Mouse (Mus musculus): ENCODE measurements around the gene Iqsec1. TPM values are rescaled to one million over a fixed set of nuclear protein-coding genes. Genes with fewer than 3 reads are reported as not detected.

Gene Iqsec1
- polyA plus RNA-seq, 1 experiment from 2014 or later: 16.1 TPM

GRCm38 (mm10) chr6:90750091-90750490, 238.4 kb downstream of the Iqsec1 start:
- H3K27ac ChIP-seq (ENCODE audit: low read depth, low read length): no peak overlapping the region
- no peaks in the 10 kb centered on the region for H3K4me1 ChIP-seq (ENCODE audit: control insufficient read depth, insufficient read depth, low read length)
- H3K27me3 ChIP-seq (ENCODE audit: control insufficient read depth, insufficient read depth, low read length): no peaks in the 10 kb centered on the region
- no peak overlapping the region for H3K9ac ChIP-seq (ENCODE audit: low read depth, low read length)
- H3K9me3 ChIP-seq (ENCODE audit: control insufficient read depth, low read length): no peaks in the 10 kb centered on the region
- no peaks in the 10 kb centered on the region for H3K36me3 ChIP-seq (ENCODE audit: control insufficient read depth, insufficient read depth, low read length)
- H3K4me3 ChIP-seq (ENCODE audit: low read length): no peak overlapping the region
- ATAC-seq (ENCODE audit: low FRiP score, low TSS enrichment): no peak
- H3K4me2 ChIP-seq (replicated peaks; ENCODE audit: low read depth, low read length): no peak overlapping the region
- WGBS: 63% methylated on average over 2 of the region's 2 CpGs

DNA sequence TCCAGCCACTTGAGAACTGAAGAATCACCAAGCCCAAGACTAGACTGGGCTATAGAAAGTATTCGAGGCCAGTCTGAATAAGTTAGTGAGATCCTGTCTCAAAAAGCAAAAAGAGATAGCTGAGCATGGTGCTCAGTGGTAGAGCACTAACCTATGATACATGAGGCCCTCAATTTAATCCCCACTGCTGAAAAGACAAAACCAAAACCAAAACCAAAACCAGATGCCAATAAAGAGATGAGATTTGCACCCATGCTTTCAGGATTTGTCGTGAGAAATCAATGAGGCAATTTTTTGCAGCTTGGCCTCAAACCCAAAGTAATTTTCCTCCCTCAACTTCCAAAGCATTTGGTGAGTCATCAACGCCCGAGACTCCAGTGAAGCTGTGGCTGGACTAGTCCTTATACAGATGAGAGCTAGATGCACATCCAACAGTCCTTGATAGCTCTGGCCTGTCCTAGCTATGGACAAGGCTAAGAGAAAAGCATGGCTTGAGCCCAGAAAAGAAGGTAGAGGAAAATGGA, 239.0 kb downstream of the Iqsec1 start:
- no peak overlapping the region for H3K4me2 ChIP-seq (replicated peaks; ENCODE audit: low read depth, low read length)
- WGBS: 86% methylated on average over 4 of the region's 4 CpGs
- ATAC-seq (ENCODE audit: low FRiP score, low TSS enrichment): no peak
- H3K36me3 ChIP-seq (ENCODE audit: control insufficient read depth, insufficient read depth, low read length): no peaks in the 10 kb centered on the region
- no peak overlapping the region for H3K4me3 ChIP-seq (ENCODE audit: low read length)
- H3K9ac ChIP-seq (ENCODE audit: low read depth, low read length): no peak overlapping the region
- no peaks in the 10 kb centered on the region for H3K9me3 ChIP-seq (ENCODE audit: control insufficient read depth, low read length)
- no peaks in the 10 kb centered on the region for H3K4me1 ChIP-seq (ENCODE audit: control insufficient read depth, insufficient read depth, low read length)
- H3K27ac ChIP-seq (ENCODE audit: low read depth, low read length): no peak overlapping the region
- H3K27me3 ChIP-seq (ENCODE audit: control insufficient read depth, insufficient read depth, low read length): no peaks in the 10 kb centered on the region

- Histone ChIP-seq H3K27ac (ENCODE audit: low read depth, low read length) (no peak overlapping the region), H3K9me3 (ENCODE audit: control insufficient read depth, low read length) (no peaks in the 10 kb centered on the region), H3K4me2 (replicated peaks; ENCODE audit: low read depth, low read length) (no peak overlapping the region), H3K36me3 (ENCODE audit: control insufficient read depth, insufficient read depth, low read length) (no peaks in the 10 kb centered on the region), H3K4me3 (ENCODE audit: low read length) (no peak overlapping the region), H3K27me3 (ENCODE audit: control insufficient read depth, insufficient read depth, low read length) (no peaks in the 10 kb centered on the region), H3K4me1 (ENCODE audit: control insufficient read depth, insufficient read depth, low read length) (no peaks in the 10 kb centered on the region), H3K9ac (ENCODE audit: low read depth, low read length) (no peak overlapping the region)
- no peak for ATAC-seq (ENCODE audit: low FRiP score, low TSS enrichment)
These were observed 239.5 kb downstream of the Iqsec1 start for GRCm38 (mm10) chr6:90748976-90749375.

GRCm38 (mm10) chr6:90746331-90746864, 242.1 kb downstream of the Iqsec1 start:
- H3K4me1 ChIP-seq (ENCODE audit: control insufficient read depth, insufficient read depth, low read length): no peaks in the 10 kb centered on the region
- no peaks in the 10 kb centered on the region for H3K9me3 ChIP-seq (ENCODE audit: control insufficient read depth, low read length)
- no peaks in the 10 kb centered on the region for H3K27me3 ChIP-seq (ENCODE audit: control insufficient read depth, insufficient read depth, low read length)
- no peak overlapping the region for H3K9ac ChIP-seq (ENCODE audit: low read depth, low read length)
- H3K4me2 ChIP-seq (replicated peaks; ENCODE audit: low read depth, low read length): no peak overlapping the region
- H3K4me3 ChIP-seq (ENCODE audit: low read length): no peak overlapping the region
- 59% methylated on average over 3 of the region's 3 CpGs for WGBS
- no peak for ATAC-seq (ENCODE audit: low FRiP score, low TSS enrichment)
- H3K36me3 ChIP-seq (ENCODE audit: control insufficient read depth, insufficient read depth, low read length): no peaks in the 10 kb centered on the region
- no peak overlapping the region for H3K27ac ChIP-seq (ENCODE audit: low read depth, low read length)

- whole genome bisulfite sequencing: 78% methylated on average over 3 of the region's 3 CpGs
- Histone ChIP-seq H3K9me3 (ENCODE audit: control insufficient read depth, low read length) (no peaks in the 10 kb centered on the region), H3K27ac (ENCODE audit: low read depth, low read length) (no peak overlapping the region), H3K36me3 (ENCODE audit: control insufficient read depth, insufficient read depth, low read length) (no peaks in the 10 kb centered on the region), H3K27me3 (ENCODE audit: control insufficient read depth, insufficient read depth, low read length) (no peaks in the 10 kb centered on the region), H3K4me3 (ENCODE audit: low read length) (no peak overlapping the region), H3K4me1 (ENCODE audit: control insufficient read depth, insufficient read depth, low read length) (no peaks in the 10 kb centered on the region), H3K9ac (ENCODE audit: low read depth, low read length) (no peak overlapping the region), H3K4me2 (replicated peaks; ENCODE audit: low read depth, low read length) (no peak overlapping the region)
- ATAC-seq (ENCODE audit: low FRiP score, low TSS enrichment): no peak
These were observed 242.9 kb downstream of the Iqsec1 start for GRCm38 (mm10) chr6:90745401-90746198.

- Histone ChIP-seq H3K4me1 (ENCODE audit: control insufficient read depth, insufficient read depth, low read length) (no peaks in the 10 kb centered on the region), H3K36me3 (ENCODE audit: control insufficient read depth, insufficient read depth, low read length) (no peaks in the 10 kb centered on the region), H3K27me3 (ENCODE audit: control insufficient read depth, insufficient read depth, low read length) (no peaks in the 10 kb centered on the region), H3K27ac (ENCODE audit: low read depth, low read length) (no peak overlapping the region), H3K4me2 (replicated peaks; ENCODE audit: low read depth, low read length) (no peak overlapping the region), H3K9ac (ENCODE audit: low read depth, low read length) (no peak overlapping the region), H3K9me3 (ENCODE audit: control insufficient read depth, low read length) (no peaks in the 10 kb centered on the region), H3K4me3 (ENCODE audit: low read length) (no peak overlapping the region)
- WGBS: 32% methylated on average over 1 of the region's 1 CpGs
- no peak for ATAC-seq (ENCODE audit: low FRiP score, low TSS enrichment)
These were observed 246.0 kb downstream of the Iqsec1 start for GRCm38 (mm10) chr6:90742453-90742852.

GRCm38 (mm10) chr6:90741717-90742116, 246.8 kb downstream of the Iqsec1 start:
- H3K4me1 ChIP-seq (ENCODE audit: control insufficient read depth, insufficient read depth, low read length): no peaks in the 10 kb centered on the region
- H3K27ac ChIP-seq (ENCODE audit: low read depth, low read length): no peak overlapping the region
- 85% methylated on average over 5 of the region's 5 CpGs for WGBS
- H3K4me3 ChIP-seq (ENCODE audit: low read length): no peak overlapping the region
- H3K9me3 ChIP-seq (ENCODE audit: control insufficient read depth, low read length): no peaks in the 10 kb centered on the region
- no peak overlapping the region for H3K9ac ChIP-seq (ENCODE audit: low read depth, low read length)
- no peaks in the 10 kb centered on the region for H3K27me3 ChIP-seq (ENCODE audit: control insufficient read depth, insufficient read depth, low read length)
- H3K4me2 ChIP-seq (replicated peaks; ENCODE audit: low read depth, low read length): no peak overlapping the region
- ATAC-seq (ENCODE audit: low FRiP score, low TSS enrichment): no peak
- H3K36me3 ChIP-seq (ENCODE audit: control insufficient read depth, insufficient read depth, low read length): no peaks in the 10 kb centered on the region

- no peak overlapping the region for H3K4me2 ChIP-seq (replicated peaks; ENCODE audit: low read depth, low read length)
- H3K36me3 ChIP-seq (ENCODE audit: control insufficient read depth, insufficient read depth, low read length): no peaks in the 10 kb centered on the region
- H3K4me3 ChIP-seq (ENCODE audit: low read length): no peak overlapping the region
- H3K27ac ChIP-seq (ENCODE audit: low read depth, low read length): no peak overlapping the region
- H3K27me3 ChIP-seq (ENCODE audit: control insufficient read depth, insufficient read depth, low read length): no peaks in the 10 kb centered on the region
- H3K9me3 ChIP-seq (ENCODE audit: control insufficient read depth, low read length): no peaks in the 10 kb centered on the region
- H3K9ac ChIP-seq (ENCODE audit: low read depth, low read length): no peak overlapping the region
- no peaks in the 10 kb centered on the region for H3K4me1 ChIP-seq (ENCODE audit: control insufficient read depth, insufficient read depth, low read length)
- no peak for ATAC-seq (ENCODE audit: low FRiP score, low TSS enrichment)
- WGBS: 84% methylated on average over 4 of the region's 4 CpGs
These were observed 247.4 kb downstream of the Iqsec1 start for GRCm38 (mm10) chr6:90741056-90741420.

- 75% methylated on average over 4 of the region's 4 CpGs for WGBS
These were observed 248.0 kb downstream of the Iqsec1 start for GRCm38 (mm10) chr6:90740348-90741055.

More at GRCm38 (mm10) chr6:90740348-90741055, 248.0 kb downstream of the Iqsec1 start:
- no peaks in the 10 kb centered on the region for H3K36me3 ChIP-seq (ENCODE audit: control insufficient read depth, insufficient read depth, low read length)
- no peak for ATAC-seq (ENCODE audit: low FRiP score, low TSS enrichment)
- no peak overlapping the region for H3K4me2 ChIP-seq (replicated peaks; ENCODE audit: low read depth, low read length)
- no peak overlapping the region for H3K27ac ChIP-seq (ENCODE audit: low read depth, low read length)
- no peak overlapping the region for H3K4me3 ChIP-seq (ENCODE audit: low read length)
- H3K4me1 ChIP-seq (ENCODE audit: control insufficient read depth, insufficient read depth, low read length): no peaks in the 10 kb centered on the region
- no peaks in the 10 kb centered on the region for H3K27me3 ChIP-seq (ENCODE audit: control insufficient read depth, insufficient read depth, low read length)
- no peaks in the 10 kb centered on the region for H3K9me3 ChIP-seq (ENCODE audit: control insufficient read depth, low read length)
- H3K9ac ChIP-seq (ENCODE audit: low read depth, low read length): no peak overlapping the region

Measured in kidney, embryonic 14.5 days (tissue).